Mouse (Mus musculus) brain, adult 2 months (tissue): ENCODE data around the gene Lnx2.

Experiments used
- DNase-seq: peaks from one replicate; pipeline ENCODE4 v3.0.0; 2011; ENCODE audit warnings: low read depth, low spot score

Gene Lnx2

DNA sequence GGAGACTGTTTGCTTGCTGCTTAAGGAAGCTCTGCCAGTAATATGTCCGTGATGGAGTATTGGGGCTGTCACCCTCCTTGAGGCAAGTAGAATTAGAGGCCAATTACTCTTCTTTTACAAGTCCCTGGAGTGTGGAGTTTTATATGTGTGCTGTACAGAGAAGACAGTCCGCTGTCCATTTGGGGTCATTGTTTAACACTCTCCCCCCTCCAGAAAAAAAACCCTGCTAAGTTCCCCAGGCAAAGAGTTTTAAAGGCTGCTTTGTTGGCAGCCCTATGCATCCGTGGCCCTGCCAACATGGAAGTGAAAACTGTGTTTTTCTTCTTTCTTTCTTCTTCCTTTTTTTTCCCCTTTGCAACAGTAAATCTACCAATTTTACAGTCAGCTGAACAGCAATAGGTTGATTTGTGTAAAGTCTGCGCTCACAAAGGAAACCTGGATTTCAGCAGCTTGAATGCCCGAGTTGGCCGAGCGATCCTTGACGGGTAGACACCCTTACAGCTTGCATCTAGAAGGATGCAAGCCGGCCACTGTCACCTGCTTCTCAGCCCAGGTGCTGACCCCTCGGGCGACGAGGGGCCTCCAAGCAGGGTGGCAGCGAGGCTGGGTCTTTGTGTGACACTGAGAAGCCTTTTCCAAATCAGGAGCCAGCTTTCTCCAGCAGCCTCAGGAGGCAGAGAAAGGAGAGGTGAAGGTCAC, 107.5 kb downstream of the Lnx2 start:
- DNase-seq = no peak
